Mouse (Mus musculus) intestine, embryonic 16.5 days (tissue): Measurements from ENCODE around the gene Stx6. TPM values are rescaled to one million over a fixed set of nuclear protein-coding genes. Genes with fewer than 3 reads are reported as not detected.
A peak's percentile ranks its signal among the peaks of the same experiment; 100 is the strongest.

ENCODE experiments used
- ATAC-seq: fragments of 200-750 bp; cut with Nextera tagmentation; 2 replicates; pipeline ENCODE4 v1.8.0; 2017; ENCODE audit warnings: moderate TSS enrichment, moderate library complexity
- H3K27ac ChIP-seq: fragments of 300-500 bp; sonication (generic); 2 replicates; pipeline ENCODE4 v1.5.1; 2014; ENCODE audit warnings: mild to moderate bottlenecking, low read length
- H3K27me3 ChIP-seq: fragments of 300-500 bp; sonication (generic); replicated peaks from 2 replicates; pipeline ENCODE4 v1.6.1; 2014; ENCODE audit warnings: low read length, control low read depth, mixed read lengths; ENCODE audit not compliant: control insufficient read depth, insufficient read depth
- H3K36me3 ChIP-seq: fragments of 300-500 bp; sonication (generic); 2 replicates; pipeline ENCODE4 v1.6.1; 2014; ENCODE audit warnings: low read length, control low read depth; ENCODE audit not compliant: control insufficient read depth, insufficient read depth
- H3K4me1 ChIP-seq: fragments of 300-500 bp; sonication (generic); 2 replicates; pipeline ENCODE4 v1.6.1; 2014; ENCODE audit warnings: low read length, control low read depth, mixed read lengths; ENCODE audit not compliant: control insufficient read depth, insufficient read depth
- H3K4me2 ChIP-seq: fragments of 300-500 bp; sonication (generic); 2 replicates; pipeline ENCODE4 v1.6.1; 2014; ENCODE audit warnings: low read depth, low read length, control low read depth
- H3K4me3 ChIP-seq: fragments of 300-500 bp; sonication (generic); 2 replicates; pipeline ENCODE4 v1.5.1; 2014; ENCODE audit warnings: mild to moderate bottlenecking, low read length
- H3K9ac ChIP-seq: fragments of 300-500 bp; sonication (generic); 2 replicates; pipeline ENCODE4 v1.6.1; 2014; ENCODE audit warnings: low read depth, low read length
- H3K9me3 ChIP-seq: fragments of 300-500 bp; sonication (generic); 2 replicates; pipeline ENCODE4 v1.6.1; 2016; ENCODE audit warnings: low read length, control low read depth; ENCODE audit not compliant: control insufficient read depth
- WGBS: fragments of 180-500 bp; shearing (Covaris S2); extraction: QIAGEN DNeasy Blood & Tissue Kit; methylation state at CpG from one replicate; pipeline ENCODE4 v1.1.7; 2014; 5-methylcytosine and 5-hydroxymethylcytosine counted together
- polyA plus RNA-seq: library from polyadenylated mRNA; unstranded; fragments of >200 nt; fragmentation: Nextera tagmentation; extraction: Ambion mirVana; gene quantifications from 2 replicates; pipeline ENCODE4 v1.2.1, GENCODE M21; 2015

Stx6 gene
- polyA plus RNA-seq, 1 experiment from 2014 or later: 44.2 TPM

GRCm38 (mm10) chr1:155124397-155124796 is 34.1 kb upstream of the Stx6 start:
- Histone ChIP-seq H3K4me2 (no peak overlapping the region), H3K4me3 (no peak overlapping the region), H3K4me1 (peaks cover 6% of the 10 kb centered on the region; the same call in 1 of the 2 replicates), H3K27me3 (no peaks in the 10 kb centered on the region), H3K9me3 (no peaks in the 10 kb centered on the region), H3K9ac (no peak overlapping the region), H3K36me3 (no peaks in the 10 kb centered on the region), H3K27ac (no peak overlapping the region)
- WGBS: 94% methylated on average over 5 of the region's 5 CpGs
- ATAC-seq: no peak

GRCm38 (mm10) chr1:155126716-155127115 is 31.8 kb upstream of the Stx6 start:
- Histone ChIP-seq H3K4me3 (no peak overlapping the region), H3K4me2 (no peak overlapping the region), H3K27ac (no peak overlapping the region), H3K4me1 (peaks cover 6% of the 10 kb centered on the region; the same call in 1 of the 2 replicates), H3K27me3 (no peaks in the 10 kb centered on the region), H3K9ac (no peak overlapping the region), H3K9me3 (no peaks in the 10 kb centered on the region), H3K36me3 (no peaks in the 10 kb centered on the region)
- no peak for ATAC-seq
- 76% methylated on average over 5 of the region's 5 CpGs for WGBS

GRCm38 (mm10) chr1:155127429-155127934 is 31.0 kb upstream of the Stx6 start:
- H3K4me2 ChIP-seq: no peak overlapping the region
- no peaks in the 10 kb centered on the region for H3K27me3 ChIP-seq
- H3K9ac ChIP-seq: no peak overlapping the region
- H3K36me3 ChIP-seq: no peaks in the 10 kb centered on the region
- no peak overlapping the region for H3K4me3 ChIP-seq
- H3K27ac ChIP-seq: no peak overlapping the region
- peak; percentile 53 for ATAC-seq
- WGBS: 78% methylated on average over 5 of the region's 5 CpGs
- H3K4me1 ChIP-seq: peaks cover 6% of the 10 kb centered on the region; the same call in 1 of the 2 replicates
- no peaks in the 10 kb centered on the region for H3K9me3 ChIP-seq

GRCm38 (mm10) chr1:155134866-155135265 is 23.6 kb upstream of the Stx6 start:
- Histone ChIP-seq H3K36me3 (no peaks in the 10 kb centered on the region), H3K4me2 (no peak overlapping the region), H3K9ac (no peak overlapping the region), H3K4me3 (no peak overlapping the region), H3K27ac (no peak overlapping the region), H3K27me3 (no peaks in the 10 kb centered on the region), H3K9me3 (no peaks in the 10 kb centered on the region), H3K4me1 (no peaks in the 10 kb centered on the region)
- 55% methylated on average over 8 of the region's 8 CpGs for WGBS
- ATAC-seq: no peak

GRCm38 (mm10) chr1:155138795-155139194 is 19.7 kb upstream of the Stx6 start:
- H3K4me2 ChIP-seq: no peak overlapping the region
- WGBS: 80% methylated on average over 7 of the region's 7 CpGs
- no peaks in the 10 kb centered on the region for H3K4me1 ChIP-seq
- H3K27ac ChIP-seq: no peak overlapping the region
- no peaks in the 10 kb centered on the region for H3K36me3 ChIP-seq
- no peaks in the 10 kb centered on the region for H3K9me3 ChIP-seq
- H3K9ac ChIP-seq: no peak overlapping the region
- no peak overlapping the region for H3K4me3 ChIP-seq
- H3K27me3 ChIP-seq: no peaks in the 10 kb centered on the region
- ATAC-seq: peak; percentile 63; the same call in 1 of the 2 replicates

GRCm38 (mm10) chr1:155140076-155140475 is 18.4 kb upstream of the Stx6 start:
- ATAC-seq: peak; percentile 64; the same call in 1 of the 2 replicates
- Histone ChIP-seq H3K4me1 (no peaks in the 10 kb centered on the region), H3K27me3 (no peaks in the 10 kb centered on the region), H3K4me3 (no peak overlapping the region), H3K9me3 (no peaks in the 10 kb centered on the region), H3K4me2 (no peak overlapping the region), H3K36me3 (no peaks in the 10 kb centered on the region), H3K9ac (no peak overlapping the region), H3K27ac (no peak overlapping the region)
- WGBS: 62% methylated on average over 2 of the region's 2 CpGs

- Histone ChIP-seq H3K27me3 (no peaks in the 10 kb centered on the region), H3K4me1 (no peaks in the 10 kb centered on the region), H3K9ac (peak overlapping the region; percentile 65), H3K36me3 (no peaks in the 10 kb centered on the region), H3K27ac (peak overlapping the region; percentile 64), H3K9me3 (no peaks in the 10 kb centered on the region), H3K4me3 (peak overlapping the region; percentile 52), H3K4me2 (peak overlapping the region; percentile 66)
- ATAC-seq: peak; percentile 69
- 37% methylated on average over 6 of the region's 6 CpGs for WGBS
Measured at GRCm38 (mm10) chr1:155145620-155146019, 12.9 kb upstream of the Stx6 start.

- WGBS: 20% methylated on average over 8 of the region's 8 CpGs
- H3K4me1 ChIP-seq: no peaks in the 10 kb centered on the region
Measured at GRCm38 (mm10) chr1:155146572-155146980, 11.9 kb upstream of the Stx6 start, which contains the start of gene Mr1. TSS of gene Mr1 (minus strand) at chr1:155146814.

GRCm38 (mm10) chr1:155147228-155147627 is 11.3 kb upstream of the Stx6 start:
- H3K9me3 ChIP-seq: no peaks in the 10 kb centered on the region
- WGBS: 91% methylated on average over 2 of the region's 2 CpGs
- no peak for ATAC-seq

More at GRCm38 (mm10) chr1:155146572-155146980, 11.9 kb upstream of the Stx6 start, which contains the start of gene Mr1:
- H3K4me2 ChIP-seq: peak within 1 kb of the TSS; percentile 66
- peak within 1 kb of the TSS; percentile 64 for H3K27ac ChIP-seq
- H3K36me3 ChIP-seq: no peaks in the 10 kb centered on the region
- peak within 1 kb of the TSS; percentile 65 for H3K9ac ChIP-seq
- H3K4me3 ChIP-seq: peak within 1 kb of the TSS; percentile 52
- peak; percentile 89 for ATAC-seq
- H3K9me3 ChIP-seq: no peaks in the 10 kb centered on the region
- H3K27me3 ChIP-seq: no peaks in the 10 kb centered on the region

GRCm38 (mm10) chr1:155149403-155149802 is 9.1 kb upstream of the Stx6 start:
- no peak overlapping the region for H3K27ac ChIP-seq
- no peak overlapping the region for H3K4me2 ChIP-seq
- no peak overlapping the region for H3K4me3 ChIP-seq
- H3K36me3 ChIP-seq: no peaks in the 10 kb centered on the region
- no peaks in the 10 kb centered on the region for H3K9me3 ChIP-seq
- no peak overlapping the region for H3K9ac ChIP-seq
- H3K27me3 ChIP-seq: no peaks in the 10 kb centered on the region
- H3K4me1 ChIP-seq: no peaks in the 10 kb centered on the region
- ATAC-seq: no peak
- 95% methylated on average over 3 of the region's 3 CpGs for whole genome bisulfite sequencing

More at GRCm38 (mm10) chr1:155147228-155147627, 11.3 kb upstream of the Stx6 start:
- Histone ChIP-seq H3K9ac (no peak overlapping the region), H3K27ac (no peak overlapping the region), H3K27me3 (no peaks in the 10 kb centered on the region), H3K4me1 (no peaks in the 10 kb centered on the region), H3K4me2 (no peak overlapping the region), H3K4me3 (no peak overlapping the region), H3K36me3 (no peaks in the 10 kb centered on the region)
